Mouse (Mus musculus) limb, embryonic 14.5 days (tissue): ENCODE results near the gene Ptprr. TPM values are rescaled to one million over a fixed set of nuclear protein-coding genes. Genes with fewer than 3 reads are reported as not detected.
A peak's percentile ranks its signal among the peaks of the same experiment; 100 is the strongest.

Source experiments
- ATAC-seq: fragments of 200-750 bp; cut with Nextera tagmentation; 2 replicates; pipeline ENCODE4 v1.8.0; 2017; ENCODE audit warnings: low read depth, moderate number of reproducible peaks, moderate TSS enrichment; ENCODE audit not compliant: low FRiP score
- DNase-seq: peaks from one replicate; pipeline ENCODE4 v3.0.0-alpha.2; 2015; ENCODE audit warnings: low spot score
- H3K27ac ChIP-seq: fragments of 300-500 bp; sonication (generic); replicated peaks from 2 replicates; pipeline ENCODE4 v1.5.1; 2014; ENCODE audit warnings: low read depth, mild to moderate bottlenecking, low read length, moderate library complexity, mixed read lengths
- H3K27me3 ChIP-seq: fragments of 300-500 bp; sonication (generic); 2 replicates; pipeline ENCODE4 v1.6.1; 2014; ENCODE audit warnings: low read length, mixed read lengths; ENCODE audit not compliant: control insufficient read depth, insufficient read depth
- H3K36me3 ChIP-seq: fragments of 300-500 bp; sonication (generic); 2 replicates; pipeline ENCODE4 v1.6.1; 2014; ENCODE audit warnings: mild to moderate bottlenecking, low read length, moderate library complexity, mixed read lengths; ENCODE audit not compliant: control insufficient read depth, insufficient read depth
- H3K4me1 ChIP-seq: fragments of 300-500 bp; sonication (generic); 2 replicates; pipeline ENCODE4 v1.6.1; 2014; ENCODE audit warnings: antibody characterized with exemption, low read length, mixed read lengths; ENCODE audit not compliant: control insufficient read depth, insufficient read depth
- H3K4me2 ChIP-seq: fragments of 300-500 bp; sonication (generic); replicated peaks from 2 replicates; pipeline ENCODE4 v1.6.1; 2014; ENCODE audit warnings: low read depth, mild to moderate bottlenecking, low read length, moderate library complexity; ENCODE audit not compliant: severe bottlenecking
- H3K4me3 ChIP-seq: fragments of 300-500 bp; sonication (generic); replicated peaks from 2 replicates; pipeline ENCODE4 v1.5.1; 2014; ENCODE audit warnings: low read length
- H3K9ac ChIP-seq: fragments of 300-500 bp; sonication (generic); 2 replicates; pipeline ENCODE4 v1.6.1; 2014; ENCODE audit warnings: mild to moderate bottlenecking, low read depth, low read length, moderate library complexity; ENCODE audit not compliant: severe bottlenecking
- H3K9me3 ChIP-seq: fragments of 300-500 bp; sonication (generic); 2 replicates; pipeline ENCODE4 v1.6.1; 2016; ENCODE audit warnings: low read length; ENCODE audit not compliant: control insufficient read depth
- POLR2A ChIP-seq: fragments of 200-500 bp; IDR thresholded peaks from 2 replicates; pipeline ENCODE4 v1.8.0; 2012; ENCODE audit warnings: inconsistent platforms, mild to moderate bottlenecking, moderate library complexity, borderline replicate concordance; ENCODE audit not compliant: insufficient read depth, insufficient read length; ENCODE audit errors: extremely low read depth
- WGBS: fragments of 180-500 bp; shearing (Covaris S2); extraction: QIAGEN DNeasy Blood & Tissue Kit; methylation state at CpG from one replicate; pipeline ENCODE4 v1.1.7; 2014; 5-methylcytosine and 5-hydroxymethylcytosine counted together
- polyA plus RNA-seq, 2 experiments: library from polyadenylated mRNA; depleted of rRNA in 1 of 2; stranded (reverse) in 1 of 2; unstranded in 1 of 2; fragments of >200 nt; fragmentation: Nextera tagmentation in 1 of 2; extraction: Ambion mirVana in 1 of 2; gene quantifications; 2 replicates each; pipeline versions ENCODE4 v1.2.1 to v1.2.3; 2012 to 2014

Ptprr gene
- polyA plus RNA-seq, 2 experiments: 0.16 to 0.41 TPM

GRCm38 (mm10) chr10:116319246-116319645 lies 301.2 kb downstream of the Ptprr start:
- WGBS: 21% methylated on average over 12 of the region's 12 CpGs
- 0 out of 2 replicates have a peak, but pooled peaks have one; percentile 44 for ATAC-seq
- no peaks in the 10 kb centered on the region for H3K9me3 ChIP-seq

More at GRCm38 (mm10) chr10:116319246-116319645, 301.2 kb downstream of the Ptprr start:
- no peak overlapping the region for H3K9ac ChIP-seq
- H3K27ac ChIP-seq: no peak overlapping the region
- no peaks in the 10 kb centered on the region for H3K4me1 ChIP-seq
- 0 out of 2 replicates have a peak overlapping the region, but pooled peaks have one; percentile 4 for H3K4me3 ChIP-seq
- no peaks in the 10 kb centered on the region for H3K27me3 ChIP-seq
- peak; percentile 94 for DNase-seq
- no peak for TF ChIP-seq POLR2A
- H3K4me2 ChIP-seq: peak overlapping the region; percentile 36
- H3K36me3 ChIP-seq: no peaks in the 10 kb centered on the region

Other genes with a start within 250 kb of the Ptprr start
- 2.8 TPM in 2 replicates for gene Tspan8, start 201.4 kb upstream of the Ptprr start, polyA plus RNA-seq (2012; rRNA removed)
- gene Tspan8, start 201.4 kb upstream of the Ptprr start, polyA plus RNA-seq (2014; fragmentation: Nextera tagmentation; extraction: Ambion mirVana): 1.8 and 2.0 TPM in 2 replicates
- gene 4933416C03Rik, start 95.7 kb downstream of the Ptprr start, polyA plus RNA-seq (2012; rRNA removed): not detected in 2 replicates
- not detected in 2 replicates for gene 4933416C03Rik, start 95.7 kb downstream of the Ptprr start, polyA plus RNA-seq (2014; fragmentation: Nextera tagmentation; extraction: Ambion mirVana)